Mouse (Mus musculus): Measurements from ENCODE around the gene Gja10. TPM values are rescaled to one million over a fixed set of nuclear protein-coding genes. Genes with fewer than 3 reads are reported as not detected.
A peak's percentile ranks its signal among the peaks of the same experiment; 100 is the strongest.

The Gja10 gene
- polyA plus RNA-seq, 1 experiment from 2014 or later = not detected

- no peak for DNase-seq (ENCODE audit: low spot score)
- no peaks in the 10 kb centered on the region for H3K9me3 ChIP-seq (ENCODE audit: control insufficient read depth, low read length)
- no peak for ATAC-seq (ENCODE audit: insufficient read depth, low FRiP score, low TSS enrichment)
- H3K4me2 ChIP-seq (ENCODE audit: low read depth) = no peak overlapping the region
- 85% methylated on average over 8 of the region's 8 CpGs for WGBS
- H3K9ac ChIP-seq (ENCODE audit: low read length) = no peak overlapping the region
- no peak overlapping the region for H3K4me3 ChIP-seq (ENCODE audit: low read depth, low read length)
- H3K36me3 ChIP-seq (ENCODE audit: control insufficient read depth, insufficient read depth, low read length) = peaks cover 6% of the 10 kb centered on the region
- no peaks in the 10 kb centered on the region for H3K27me3 ChIP-seq (ENCODE audit: control insufficient read depth, insufficient read depth, low read length)
- no peak overlapping the region for H3K27ac ChIP-seq (ENCODE audit: low read depth, low read length)
- H3K4me1 ChIP-seq (ENCODE audit: control insufficient read depth, insufficient read depth, low read length) = no peaks in the 10 kb centered on the region
These were observed 22.7 kb downstream of the Gja10 start for GRCm38 (mm10) chr4:32579850-32580249.

- H3K27ac ChIP-seq (ENCODE audit: low read depth, low read length) = no peak overlapping the region
- 70% methylated on average over 9 of the region's 9 CpGs for WGBS
- no peak overlapping the region for H3K4me2 ChIP-seq (ENCODE audit: low read depth)
- no peaks in the 10 kb centered on the region for H3K27me3 ChIP-seq (ENCODE audit: control insufficient read depth, insufficient read depth, low read length)
- no peak for ATAC-seq (ENCODE audit: insufficient read depth, low FRiP score, low TSS enrichment)
- H3K4me1 ChIP-seq (ENCODE audit: control insufficient read depth, insufficient read depth, low read length) = peaks cover 5% of the 10 kb centered on the region
- no peak overlapping the region for H3K4me3 ChIP-seq (ENCODE audit: low read depth, low read length)
- no peaks in the 10 kb centered on the region for H3K9me3 ChIP-seq (ENCODE audit: control insufficient read depth, low read length)
- H3K36me3 ChIP-seq (ENCODE audit: control insufficient read depth, insufficient read depth, low read length) = peaks cover 3% of the 10 kb centered on the region; the same call in 1 of the 2 replicates
- H3K9ac ChIP-seq (ENCODE audit: low read length) = no peak overlapping the region
- DNase-seq (ENCODE audit: low spot score) = no peak
These were observed 27.4 kb downstream of the Gja10 start for GRCm38 (mm10) chr4:32575165-32575564.

- Histone ChIP-seq H3K9me3 (ENCODE audit: control insufficient read depth, low read length) (no peaks in the 10 kb centered on the region), H3K27ac (ENCODE audit: low read depth, low read length) (no peak overlapping the region), H3K4me1 (ENCODE audit: control insufficient read depth, insufficient read depth, low read length) (peaks cover 10% of the 10 kb centered on the region), H3K36me3 (ENCODE audit: control insufficient read depth, insufficient read depth, low read length) (0 out of 2 replicates have a peak, but pooled peaks cover 3% of the 10 kb centered on the region), H3K4me3 (ENCODE audit: low read depth, low read length) (no peak overlapping the region), H3K9ac (ENCODE audit: low read length) (no peak overlapping the region), H3K27me3 (ENCODE audit: control insufficient read depth, insufficient read depth, low read length) (no peaks in the 10 kb centered on the region), H3K4me2 (ENCODE audit: low read depth) (no peak overlapping the region)
- no peak for ATAC-seq (ENCODE audit: insufficient read depth, low FRiP score, low TSS enrichment)
- DNase-seq (ENCODE audit: low spot score) = no peak
- 86% methylated on average over 1 of the region's 1 CpGs for WGBS
These were observed 28.0 kb downstream of the Gja10 start for GRCm38 (mm10) chr4:32574604-32575003.

- no peaks in the 10 kb centered on the region for H3K9me3 ChIP-seq (ENCODE audit: control insufficient read depth, low read length)
- ATAC-seq (ENCODE audit: insufficient read depth, low FRiP score, low TSS enrichment) (no peak), DNase-seq (ENCODE audit: low spot score) (no peak)
- H3K4me2 ChIP-seq (ENCODE audit: low read depth) = no peak overlapping the region
- 92% methylated on average over 5 of the region's 5 CpGs for WGBS
- H3K36me3 ChIP-seq (ENCODE audit: control insufficient read depth, insufficient read depth, low read length) = no peaks in the 10 kb centered on the region
- peaks cover 10% of the 10 kb centered on the region for H3K4me1 ChIP-seq (ENCODE audit: control insufficient read depth, insufficient read depth, low read length)
- no peaks in the 10 kb centered on the region for H3K27me3 ChIP-seq (ENCODE audit: control insufficient read depth, insufficient read depth, low read length)
- no peak overlapping the region for H3K27ac ChIP-seq (ENCODE audit: low read depth, low read length)
- H3K4me3 ChIP-seq (ENCODE audit: low read depth, low read length) = no peak overlapping the region
- H3K9ac ChIP-seq (ENCODE audit: low read length) = no peak overlapping the region
These were observed 29.0 kb downstream of the Gja10 start for GRCm38 (mm10) chr4:32573586-32573985.

- DNase-seq (ENCODE audit: low spot score) (peak; percentile 55), ATAC-seq (ENCODE audit: insufficient read depth, low FRiP score, low TSS enrichment) (peak; percentile 70)
- Histone ChIP-seq H3K9me3 (ENCODE audit: control insufficient read depth, low read length) (no peaks in the 10 kb centered on the region), H3K9ac (ENCODE audit: low read length) (no peak overlapping the region), H3K4me1 (ENCODE audit: control insufficient read depth, insufficient read depth, low read length) (peaks cover 10% of the 10 kb centered on the region), H3K4me3 (ENCODE audit: low read depth, low read length) (no peak overlapping the region), H3K27me3 (ENCODE audit: control insufficient read depth, insufficient read depth, low read length) (no peaks in the 10 kb centered on the region), H3K27ac (ENCODE audit: low read depth, low read length) (no peak overlapping the region), H3K4me2 (ENCODE audit: low read depth) (no peak overlapping the region), H3K36me3 (ENCODE audit: control insufficient read depth, insufficient read depth, low read length) (no peaks in the 10 kb centered on the region)
- WGBS = 55% methylated on average over 1 of the region's 1 CpGs
These were observed 30.4 kb downstream of the Gja10 start for GRCm38 (mm10) chr4:32572118-32572517.

- H3K4me3 ChIP-seq (ENCODE audit: low read depth, low read length) = no peak overlapping the region
- H3K27ac ChIP-seq (ENCODE audit: low read depth, low read length) = peak overlapping the region; percentile 44; the same call in 1 of the 2 replicates
- H3K27me3 ChIP-seq (ENCODE audit: control insufficient read depth, insufficient read depth, low read length) = no peaks in the 10 kb centered on the region
- no peak overlapping the region for H3K4me2 ChIP-seq (ENCODE audit: low read depth)
- H3K36me3 ChIP-seq (ENCODE audit: control insufficient read depth, insufficient read depth, low read length) = no peaks in the 10 kb centered on the region
- DNase-seq (ENCODE audit: low spot score) (no peak), ATAC-seq (ENCODE audit: insufficient read depth, low FRiP score, low TSS enrichment) (no peak)
- H3K4me1 ChIP-seq (ENCODE audit: control insufficient read depth, insufficient read depth, low read length) = peaks cover 10% of the 10 kb centered on the region
- no peak overlapping the region for H3K9ac ChIP-seq (ENCODE audit: low read length)
- no peaks in the 10 kb centered on the region for H3K9me3 ChIP-seq (ENCODE audit: control insufficient read depth, low read length)
- WGBS = 69% methylated on average over 3 of the region's 3 CpGs
These were observed 31.1 kb downstream of the Gja10 start for GRCm38 (mm10) chr4:32571441-32571840.

GRCm38 (mm10) chr4:32570939-32571317 lies 31.6 kb downstream of the Gja10 start:
- no peak overlapping the region for H3K4me3 ChIP-seq (ENCODE audit: low read depth, low read length)
- H3K4me2 ChIP-seq (ENCODE audit: low read depth) = no peak overlapping the region
- WGBS = 75% methylated on average over 8 of the region's 8 CpGs
- peak overlapping the region; percentile 44; the same call in 1 of the 2 replicates for H3K27ac ChIP-seq (ENCODE audit: low read depth, low read length)
- H3K9me3 ChIP-seq (ENCODE audit: control insufficient read depth, low read length) = no peaks in the 10 kb centered on the region
- H3K9ac ChIP-seq (ENCODE audit: low read length) = no peak overlapping the region
- no peaks in the 10 kb centered on the region for H3K36me3 ChIP-seq (ENCODE audit: control insufficient read depth, insufficient read depth, low read length)
- H3K27me3 ChIP-seq (ENCODE audit: control insufficient read depth, insufficient read depth, low read length) = no peaks in the 10 kb centered on the region
- H3K4me1 ChIP-seq (ENCODE audit: control insufficient read depth, insufficient read depth, low read length) = peaks cover 10% of the 10 kb centered on the region
- DNase-seq (ENCODE audit: low spot score) = no peak
- ATAC-seq (ENCODE audit: insufficient read depth, low FRiP score, low TSS enrichment) = no peak

GRCm38 (mm10) chr4:32569995-32570938 lies 32.3 kb downstream of the Gja10 start:
- Histone ChIP-seq H3K27me3 (ENCODE audit: control insufficient read depth, insufficient read depth, low read length) (no peaks in the 10 kb centered on the region), H3K27ac (ENCODE audit: low read depth, low read length) (0 out of 2 replicates have a peak overlapping the region, but pooled peaks have one; percentile 44), H3K9ac (ENCODE audit: low read length) (no peak overlapping the region), H3K4me3 (ENCODE audit: low read depth, low read length) (no peak overlapping the region), H3K4me1 (ENCODE audit: control insufficient read depth, insufficient read depth, low read length) (peaks cover 10% of the 10 kb centered on the region), H3K4me2 (ENCODE audit: low read depth) (no peak overlapping the region), H3K9me3 (ENCODE audit: control insufficient read depth, low read length) (no peaks in the 10 kb centered on the region), H3K36me3 (ENCODE audit: control insufficient read depth, insufficient read depth, low read length) (no peaks in the 10 kb centered on the region)
- 58% methylated on average over 17 of the region's 17 CpGs for WGBS
- DNase-seq (ENCODE audit: low spot score) (peak; percentile 46), ATAC-seq (ENCODE audit: insufficient read depth, low FRiP score, low TSS enrichment) (0 out of 2 replicates have a peak, but pooled peaks have one; percentile 28)

GRCm38 (mm10) chr4:32569054-32569453 lies 33.5 kb downstream of the Gja10 start:
- DNase-seq (ENCODE audit: low spot score) = no peak
- Histone ChIP-seq H3K9me3 (ENCODE audit: control insufficient read depth, low read length) (no peaks in the 10 kb centered on the region), H3K27ac (ENCODE audit: low read depth, low read length) (no peak overlapping the region), H3K36me3 (ENCODE audit: control insufficient read depth, insufficient read depth, low read length) (no peaks in the 10 kb centered on the region), H3K9ac (ENCODE audit: low read length) (no peak overlapping the region), H3K4me3 (ENCODE audit: low read depth, low read length) (no peak overlapping the region), H3K27me3 (ENCODE audit: control insufficient read depth, insufficient read depth, low read length) (no peaks in the 10 kb centered on the region), H3K4me2 (ENCODE audit: low read depth) (no peak overlapping the region), H3K4me1 (ENCODE audit: control insufficient read depth, insufficient read depth, low read length) (peaks cover 10% of the 10 kb centered on the region)
- WGBS = 79% methylated on average over 4 of the region's 4 CpGs
- no peak for ATAC-seq (ENCODE audit: insufficient read depth, low FRiP score, low TSS enrichment)
